Mouse (Mus musculus): Measurements from ENCODE around the gene Dusp9. TPM values are rescaled to one million over a fixed set of nuclear protein-coding genes. Genes with fewer than 3 reads are reported as not detected.

The Dusp9 gene
- polyA plus RNA-seq (2021; fragmentation: Nextera tagmentation) = 0.05 and 0.11 TPM in 2 replicates
- long read RNA-seq, experiment 1 = 0 reads
- long read RNA-seq, experiment 2, partial matches to known transcripts = 0 of 2 reads
- long read RNA-seq, experiment 2, other reads (novel, unspliced or antisense) = 1 of 2 reads

DNA sequence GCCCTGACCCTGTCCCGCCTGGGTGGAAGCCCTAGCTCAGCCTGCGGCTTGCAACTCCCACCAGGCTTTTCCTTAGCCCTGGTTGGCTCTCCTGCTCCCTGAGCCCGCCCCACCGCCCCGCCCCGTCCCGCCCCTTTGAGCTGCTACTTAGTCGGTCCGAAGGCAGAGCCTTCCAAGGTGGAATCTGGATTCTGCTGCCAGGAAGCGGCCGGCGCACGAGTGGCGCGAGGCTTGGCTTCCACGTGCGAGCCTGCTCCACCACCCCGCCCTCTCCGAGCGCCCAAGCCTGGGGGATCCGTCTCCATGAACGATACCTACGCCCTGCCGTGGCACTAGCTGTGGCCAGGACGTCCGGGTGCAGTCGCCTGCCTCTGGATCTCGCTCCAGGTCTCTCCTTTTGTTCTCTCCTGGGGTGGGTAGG, at the start of gene Dusp9:
TSS of gene Dusp9 (plus strand) at position 165 of the 421 bp plus-strand sequence.

GRCm38 (mm10) chrX:73659575-73660283, 20.5 kb downstream of the Dusp9 start, which contains the start of gene Pnck:
Gene Pnck (minus strand): TSS chrX:73660117.

DNA sequence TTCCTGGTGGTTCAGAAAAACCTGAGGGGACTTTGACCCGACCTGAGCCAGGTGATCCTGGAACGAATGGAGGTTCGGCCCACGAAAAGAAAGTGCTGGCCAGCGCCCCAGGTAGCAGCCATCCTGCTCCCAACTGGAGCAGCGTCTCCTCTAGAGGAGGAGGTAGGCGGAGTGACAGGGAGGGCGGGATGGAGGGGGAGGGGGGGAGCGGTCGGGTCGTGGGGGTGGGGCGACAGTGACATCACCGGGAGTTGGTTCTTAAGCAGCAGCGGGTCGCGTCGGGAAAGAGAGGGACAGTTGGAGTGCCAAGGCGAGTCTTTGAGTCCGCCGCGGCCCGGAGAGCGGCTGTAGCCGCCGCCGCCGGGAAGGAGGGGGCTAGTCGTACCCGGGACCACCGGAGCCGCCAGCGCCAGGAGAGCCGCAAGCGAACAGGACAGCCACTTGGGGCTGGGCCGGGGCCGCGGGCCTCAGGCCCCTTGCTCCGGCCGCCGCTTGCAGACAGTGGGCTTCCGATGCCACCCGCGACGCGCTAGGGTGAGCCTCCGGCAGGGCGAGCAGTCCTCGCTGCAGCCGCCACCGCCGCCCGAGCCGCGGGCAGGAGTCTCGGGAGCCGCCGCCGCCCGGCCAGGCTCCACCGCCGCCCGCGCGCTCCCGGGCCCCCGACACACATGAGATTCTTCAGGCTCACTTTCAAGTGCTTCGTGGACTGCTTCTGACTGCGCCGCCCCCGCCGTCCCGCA, 33.8 kb downstream of the Dusp9 start, which contains the start of gene Slc6a8:
TSS of gene Slc6a8 (plus strand) at position 272 of the 740 bp plus-strand sequence.

Other genes starting within 250 kb of the Dusp9 start
- gene Gm18336, start 240.7 kb upstream of the Dusp9 start, polyA plus RNA-seq (2021; fragmentation: Nextera tagmentation) = not detected in 2 replicates
- gene Zfp92, start 228.3 kb upstream of the Dusp9 start, polyA plus RNA-seq (2021; fragmentation: Nextera tagmentation) = 0.62 and 0.69 TPM in 2 replicates
- gene Trex2, start 204.1 kb upstream of the Dusp9 start, polyA plus RNA-seq (2021; fragmentation: Nextera tagmentation) = not detected in 2 replicates
- gene Haus7, start 180.4 kb upstream of the Dusp9 start, polyA plus RNA-seq (2021; fragmentation: Nextera tagmentation) = 15.1 and 16.3 TPM in 2 replicates
- gene Bgn, start 155.8 kb upstream of the Dusp9 start, polyA plus RNA-seq (2021; fragmentation: Nextera tagmentation) = 23.7 and 24.2 TPM in 2 replicates
- gene Atp2b3, start 136.3 kb upstream of the Dusp9 start, polyA plus RNA-seq (2021; fragmentation: Nextera tagmentation) = 25.1 and 27.2 TPM in 2 replicates
- gene Pnck, start 20.7 kb downstream of the Dusp9 start, polyA plus RNA-seq (2021; fragmentation: Nextera tagmentation) = 91.8 and 102 TPM in 2 replicates
- gene Slc6a8, start 33.7 kb downstream of the Dusp9 start, polyA plus RNA-seq (2021; fragmentation: Nextera tagmentation) = 6.8 and 7.5 TPM in 2 replicates
- 155 and 159 TPM in 2 replicates for gene Bcap31, start 76.8 kb downstream of the Dusp9 start, polyA plus RNA-seq (2021; fragmentation: Nextera tagmentation)
- gene Abcd1, start 77.2 kb downstream of the Dusp9 start, polyA plus RNA-seq (2021; fragmentation: Nextera tagmentation) = 2.6 and 2.7 TPM in 2 replicates
- gene Plxnb3, start 117.7 kb downstream of the Dusp9 start, polyA plus RNA-seq (2021; fragmentation: Nextera tagmentation) = 2.7 and 3.8 TPM in 2 replicates
- gene Srpk3, start 135.0 kb downstream of the Dusp9 start, polyA plus RNA-seq (2021; fragmentation: Nextera tagmentation) = 0.50 and 0.78 TPM in 2 replicates
- 198 and 218 TPM in 2 replicates for gene Idh3g, start 147.5 kb downstream of the Dusp9 start, polyA plus RNA-seq (2021; fragmentation: Nextera tagmentation)
- 174 and 181 TPM in 2 replicates for gene Ssr4, start 147.6 kb downstream of the Dusp9 start, polyA plus RNA-seq (2021; fragmentation: Nextera tagmentation)
- gene Pdzd4, start 185.6 kb downstream of the Dusp9 start, polyA plus RNA-seq (2021; fragmentation: Nextera tagmentation) = 1.0 and 1.7 TPM in 2 replicates